13 mouse cellular contexts compared by ENCODE assay signal in genomic region chr1:77502554-77503119, GRCm38 (mm10). TPM values are rescaled to one million over a fixed set of nuclear protein-coding genes. Genes with fewer than 3 reads are reported as not detected.
DNase-seq lines count a peak whose midpoint lies in the region; ATAC-seq and TF ChIP-seq lines count a peak whose summit lies in the region.
"Had no signal": no experiment of that assay in that cellular context is flagged by ENCODE, and none has a peak within 500 bp of the region (broad histone marks: within the 10 kb centered on the region; RNA-seq: fewer than 3 reads in every experiment).

No protein-coding gene starts in this region.

- DNase-seq in brain, embryonic 14.5 days (ENCODE audit: low read depth), result peak; percentile 84
- peak; percentile 35 for DNase-seq in forebrain, embryonic 10.5 days (ENCODE audit: extremely low spot score, low spot score)
- no peak for DNase-seq in hindbrain, postnatal 0 days (ENCODE audit: low spot score)
- no peak for DNase-seq in right cerebral cortex, postnatal 36 days (ENCODE audit: low spot score in 2 of 2)
- DNase-seq in adrenal gland, postnatal 10 days, result no peak
- DNase-seq in adrenal gland, postnatal 4 days (ENCODE audit: low spot score in 2 of 2), result no peak
- DNase-seq: adrenal gland, adult 8-10 months; cerebellum, adult 9-11 months; lung, embryonic 14.5 days had no signal

- no peak for TF ChIP-seq CTCF in brain, embryonic 14.5 days (IDR thresholded peaks at IDR 0.05; ENCODE audit: borderline replicate concordance, extremely low read depth, insufficient read depth, insufficient read length)
- TF ChIP-seq CTCF in hindbrain, postnatal 0 days (IDR thresholded peaks at IDR 0.05; ENCODE audit: low read depth), result no peak

- H3K4me3 ChIP-seq in forebrain, embryonic 10.5 days, result peak overlapping the region; percentile 29
- no peak overlapping the region for H3K4me3 ChIP-seq in hindbrain, postnatal 0 days (ENCODE audit: low read length)
- peak overlapping the region; percentile 13 for H3K4me3 ChIP-seq in neural tube, embryonic 13.5 days
- H3K4me3 ChIP-seq: heart, embryonic 15.5 days; kidney, embryonic 15.5 days; myocyte had no signal

- peaks cover 62% of the 10 kb centered on the region for H3K36me3 ChIP-seq in forebrain, embryonic 10.5 days (replicated peaks)
- H3K36me3 ChIP-seq in hindbrain, postnatal 0 days (ENCODE audit: insufficient read depth, low read length), result 0 out of 2 replicates have a peak, but pooled peaks cover 6% of the 10 kb centered on the region
- peaks cover 7% of the 10 kb centered on the region; the same call in 1 of the 2 replicates for H3K36me3 ChIP-seq in neural tube, embryonic 13.5 days

- ATAC-seq in hindbrain, postnatal 0 days, result no peak
- ATAC-seq in neural tube, embryonic 13.5 days (ENCODE audit: low read depth), result no peak

- no peak overlapping the region for H3K9ac ChIP-seq in hindbrain, postnatal 0 days (replicated peaks; ENCODE audit: low read length)
- H3K9ac ChIP-seq in neural tube, embryonic 13.5 days, result 0 out of 2 replicates have a peak overlapping the region, but pooled peaks have one; percentile 39
- H3K9ac ChIP-seq: heart, embryonic 15.5 days; kidney, embryonic 15.5 days; lung, embryonic 14.5 days had no signal

- H3K4me2 ChIP-seq in hindbrain, postnatal 0 days (ENCODE audit: low read depth, low read length), result peak overlapping the region; percentile 29
- H3K4me2 ChIP-seq in neural tube, embryonic 13.5 days, result peak overlapping the region; percentile 58
- H3K4me2 ChIP-seq: heart, embryonic 15.5 days; kidney, embryonic 15.5 days; lung, embryonic 14.5 days had no signal

- peaks cover 45% of the 10 kb centered on the region for H3K27me3 ChIP-seq in forebrain, embryonic 10.5 days (ENCODE audit: poor library complexity, severe bottlenecking)
- no peaks in the 10 kb centered on the region for H3K27me3 ChIP-seq in hindbrain, postnatal 0 days (ENCODE audit: insufficient read depth, low read length)
- H3K27me3 ChIP-seq in neural tube, embryonic 13.5 days, result no peaks in the 10 kb centered on the region
- H3K27me3 ChIP-seq: kidney, embryonic 15.5 days had no signal

- TF ChIP-seq POLR2A in brain, embryonic 14.5 days (IDR thresholded peaks at IDR 0.05; ENCODE audit: borderline replicate concordance, extremely low read depth, insufficient read depth, insufficient read length, poor library complexity, severe bottlenecking), result no peak

- H3K27ac ChIP-seq in forebrain, embryonic 10.5 days, result peak overlapping the region; percentile 63
- no peak overlapping the region for H3K27ac ChIP-seq in hindbrain, postnatal 0 days
- H3K27ac ChIP-seq in neural tube, embryonic 13.5 days (replicated peaks), result no peak overlapping the region
- H3K27ac ChIP-seq: heart, embryonic 15.5 days; kidney, embryonic 15.5 days had no signal

- H3K9me3 ChIP-seq in forebrain, embryonic 10.5 days, result no peaks in the 10 kb centered on the region
- no peaks in the 10 kb centered on the region for H3K9me3 ChIP-seq in hindbrain, postnatal 0 days (ENCODE audit: low read length)
- H3K9me3 ChIP-seq in neural tube, embryonic 13.5 days, result no peaks in the 10 kb centered on the region
- H3K9me3 ChIP-seq: heart, embryonic 15.5 days; kidney, embryonic 15.5 days had no signal

- WGBS in forebrain, embryonic 10.5 days, result 14% methylated on average over 11 of the region's 11 CpGs
- 24% methylated on average over 11 of the region's 11 CpGs for WGBS in hindbrain, postnatal 0 days
- 9% methylated on average over 11 of the region's 11 CpGs for WGBS in neural tube, embryonic 13.5 days

- H3K4me1 ChIP-seq in forebrain, embryonic 10.5 days, result peaks cover 100% of the 10 kb centered on the region
- peaks cover 13% of the 10 kb centered on the region; the same call in 1 of the 2 replicates for H3K4me1 ChIP-seq in hindbrain, postnatal 0 days (ENCODE audit: insufficient read depth, low read length)
- peaks cover 93% of the 10 kb centered on the region for H3K4me1 ChIP-seq in neural tube, embryonic 13.5 days (replicated peaks)

RNA-seq across cellular contexts. Expression of gene Epha4, which starts 12.3 kb away (rescaled TPM):
- polyA plus RNA-seq in brain, embryonic 14.5 days (2012; rRNA removed), result 56.5 and 61.0 TPM in 2 replicates
- polyA plus RNA-seq in forebrain, embryonic 10.5 days (2016; fragmentation: Nextera tagmentation; extraction: Ambion mirVana), result 22.9 and 25.9 TPM in 2 replicates
- total RNA-seq in hindbrain, postnatal 0 days (2014; rRNA removed), result 88.1 and 107 TPM in 2 replicates
- polyA plus RNA-seq in hindbrain, postnatal 0 days (2015; fragmentation: Nextera tagmentation; extraction: Ambion mirVana), result 34.2 and 36.0 TPM in 2 replicates
- polyA plus RNA-seq in neural tube, embryonic 13.5 days (2015; fragmentation: Nextera tagmentation; extraction: Ambion mirVana), result 27.0 and 29.0 TPM in 2 replicates
- 1 to 10 TPM; 4.2 TPM for total RNA-seq in adrenal gland, postnatal 10 days (2021)
- 10 to 100 TPM in 1 of 2 experiments, 1 to 10 TPM in 1; 4.5 to 10.1 TPM for total RNA-seq in adrenal gland, postnatal 4 days (2021)

Comparison
In these comparisons a context has a peak if more than half of its experiments do, and no peak if none do; other contexts are left out.
1. DNase-seq: peak in brain, embryonic 14.5 days (single experiment) and forebrain, embryonic 10.5 days (single experiment); none in hindbrain, postnatal 0 days (single experiment), right cerebral cortex, postnatal 36 days (0 of 2), adrenal gland, postnatal 10 days (single experiment) and adrenal gland, postnatal 4 days (0 of 2).